Mouse (Mus musculus) midbrain, embryonic 11.5 days (tissue): ENCODE results near the gene Nav2. TPM values are rescaled to one million over a fixed set of nuclear protein-coding genes. Genes with fewer than 3 reads are reported as not detected.

ENCODE experiments used
- ATAC-seq: fragments of 200-750 bp; cut with Nextera tagmentation; 2 replicates; pipeline ENCODE4 v1.8.0; 2017; ENCODE audit warnings: moderate TSS enrichment, moderate library complexity; ENCODE audit not compliant: low FRiP score
- DNase-seq: peaks from one replicate; pipeline ENCODE4 v3.0.0; 2015; ENCODE audit warnings: low spot score; ENCODE audit errors: missing footprints
- H3K27ac ChIP-seq: fragments of 300-500 bp; sonication (generic); 2 replicates; pipeline ENCODE4 v1.5.1; 2014; ENCODE audit warnings: low read depth, low read length
- H3K27me3 ChIP-seq: fragments of 300-500 bp; sonication (generic); 2 replicates; pipeline ENCODE4 v1.6.1; 2014; ENCODE audit warnings: mild to moderate bottlenecking, low read length, moderate library complexity, mixed read lengths; ENCODE audit not compliant: control insufficient read depth, insufficient read depth
- H3K36me3 ChIP-seq: fragments of 300-500 bp; sonication (generic); 2 replicates; pipeline ENCODE4 v1.6.1; 2014; ENCODE audit warnings: mild to moderate bottlenecking, low read length, moderate library complexity, mixed read lengths; ENCODE audit not compliant: control insufficient read depth, insufficient read depth
- H3K4me1 ChIP-seq: fragments of 300-500 bp; sonication (generic); 2 replicates; pipeline ENCODE4 v1.6.1; 2014; ENCODE audit warnings: low read length; ENCODE audit not compliant: control insufficient read depth, insufficient read depth
- H3K4me2 ChIP-seq: fragments of 300-500 bp; sonication (generic); 2 replicates; pipeline ENCODE4 v1.6.1; 2014; ENCODE audit warnings: mild to moderate bottlenecking, moderate library complexity
- H3K4me3 ChIP-seq: fragments of 300-500 bp; sonication (generic); 2 replicates; pipeline ENCODE4 v1.5.1; 2014; ENCODE audit warnings: low read depth, low read length
- H3K9ac ChIP-seq: fragments of 300-500 bp; sonication (generic); 2 replicates; pipeline ENCODE4 v1.6.1; 2014; ENCODE audit warnings: low read length
- H3K9me3 ChIP-seq: fragments of 300-500 bp; sonication (generic); 2 replicates; pipeline ENCODE4 v1.6.1; 2016; ENCODE audit warnings: low read length; ENCODE audit not compliant: control insufficient read depth
- WGBS: fragments of 180-500 bp; shearing (Covaris S2); extraction: QIAGEN DNeasy Blood & Tissue Kit; methylation state at CpG from one replicate; pipeline ENCODE4 v1.1.7; 2014; 5-methylcytosine and 5-hydroxymethylcytosine counted together
- polyA plus RNA-seq: library from polyadenylated mRNA; unstranded; fragments of >200 nt; fragmentation: Nextera tagmentation; extraction: Ambion mirVana; gene quantifications from 2 replicates; pipeline ENCODE4 v1.2.1, GENCODE M21; 2014

Gene Nav2
- polyA plus RNA-seq, 1 experiment from 2014 or later: 15.9 TPM

DNA sequence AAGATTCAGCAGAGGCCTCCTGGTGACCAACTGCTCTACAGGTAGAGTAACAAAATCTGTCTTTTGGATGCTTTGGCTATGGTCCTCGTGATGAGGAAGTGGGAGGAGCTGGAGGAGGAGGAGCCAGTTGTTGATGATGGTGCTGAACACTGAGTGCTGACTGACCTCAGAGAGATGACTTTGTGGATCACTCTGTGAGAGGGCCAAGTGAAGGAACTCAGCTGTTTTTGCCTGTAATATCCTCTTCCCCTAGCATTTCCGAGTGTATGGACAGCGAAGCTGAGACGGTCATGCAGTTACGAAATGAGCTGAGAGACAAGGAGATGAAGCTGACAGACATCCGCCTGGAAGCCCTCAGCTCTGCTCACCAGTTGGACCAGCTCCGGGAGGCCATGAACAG lies 674.0 kb downstream of the Nav2 start:
- Histone ChIP-seq H3K27ac (no peak overlapping the region), H3K9me3 (no peaks in the 10 kb centered on the region), H3K9ac (no peak overlapping the region), H3K36me3 (no peaks in the 10 kb centered on the region; the same call in none of the 2 replicates), H3K27me3 (no peaks in the 10 kb centered on the region), H3K4me2 (no peak overlapping the region), H3K4me1 (no peaks in the 10 kb centered on the region), H3K4me3 (no peak overlapping the region)
- WGBS: 85% methylated on average over 7 of the region's 7 CpGs
- ATAC-seq (no peak), DNase-seq (no peak)

DNA sequence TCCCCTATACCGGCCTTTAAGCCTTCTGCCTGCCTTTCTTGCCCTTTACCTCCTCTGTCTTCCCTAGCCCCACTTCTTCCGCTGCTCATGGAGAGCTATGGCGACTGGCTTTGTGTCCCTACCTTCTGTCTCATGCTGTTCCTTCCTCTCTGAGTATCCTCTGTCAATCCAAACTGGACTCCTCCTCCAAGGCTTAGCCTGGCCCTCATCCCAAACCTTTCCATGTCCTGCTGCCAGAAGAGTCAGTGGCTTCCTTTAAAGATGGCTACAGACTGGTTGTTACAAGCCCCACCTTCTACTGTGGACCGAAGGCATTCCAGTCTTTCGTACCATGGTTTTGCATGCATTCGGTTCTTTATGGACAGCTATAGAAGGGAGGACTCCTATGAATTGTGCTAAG lies 674.7 kb downstream of the Nav2 start:
- ATAC-seq (no peak), DNase-seq (no peak)
- Histone ChIP-seq H3K4me3 (no peak overlapping the region), H3K27ac (no peak overlapping the region), H3K9me3 (no peaks in the 10 kb centered on the region), H3K4me2 (no peak overlapping the region), H3K36me3 (peaks cover 2% of the 10 kb centered on the region), H3K27me3 (no peaks in the 10 kb centered on the region), H3K9ac (no peak overlapping the region), H3K4me1 (no peaks in the 10 kb centered on the region)
- 92% methylated on average over 6 of the region's 6 CpGs for WGBS

DNA sequence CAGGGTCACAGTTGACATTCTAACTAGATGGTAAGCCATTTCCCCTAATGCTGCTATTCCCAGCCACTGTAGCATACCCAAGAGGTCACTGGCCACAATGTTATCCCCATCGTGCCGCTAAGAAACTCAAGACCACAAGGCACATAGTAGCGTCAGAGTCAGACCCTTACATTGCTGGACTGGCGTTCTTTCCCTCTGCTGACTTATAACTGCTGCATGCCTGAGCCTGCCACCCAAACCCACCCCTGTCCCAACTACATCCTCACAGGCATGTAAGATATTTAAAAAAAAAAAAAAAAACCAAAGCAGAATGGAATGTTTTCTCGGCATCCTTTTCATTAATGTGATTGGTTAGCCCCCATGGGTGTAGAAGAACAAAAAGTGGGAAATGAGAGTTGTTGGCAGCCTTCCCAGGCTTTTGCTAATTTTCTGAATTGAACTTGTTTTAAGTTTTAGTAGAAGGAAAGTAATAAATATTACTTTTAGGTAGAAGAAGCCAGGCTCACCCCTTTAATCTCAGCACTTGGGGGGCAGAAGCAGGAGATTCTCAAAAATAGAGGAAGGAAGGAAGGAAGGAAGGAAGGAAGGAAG lies 678.1 kb downstream of the Nav2 start:
- H3K9me3 ChIP-seq: no peaks in the 10 kb centered on the region
- H3K4me3 ChIP-seq: no peak overlapping the region
- H3K27ac ChIP-seq: no peak overlapping the region
- H3K36me3 ChIP-seq: peaks cover 2% of the 10 kb centered on the region
- ATAC-seq (no peak), DNase-seq (no peak)
- WGBS: 88% methylated on average over 5 of the region's 5 CpGs
- H3K4me2 ChIP-seq: no peak overlapping the region
- H3K27me3 ChIP-seq: no peaks in the 10 kb centered on the region
- H3K4me1 ChIP-seq: no peaks in the 10 kb centered on the region
- H3K9ac ChIP-seq: no peak overlapping the region

DNA sequence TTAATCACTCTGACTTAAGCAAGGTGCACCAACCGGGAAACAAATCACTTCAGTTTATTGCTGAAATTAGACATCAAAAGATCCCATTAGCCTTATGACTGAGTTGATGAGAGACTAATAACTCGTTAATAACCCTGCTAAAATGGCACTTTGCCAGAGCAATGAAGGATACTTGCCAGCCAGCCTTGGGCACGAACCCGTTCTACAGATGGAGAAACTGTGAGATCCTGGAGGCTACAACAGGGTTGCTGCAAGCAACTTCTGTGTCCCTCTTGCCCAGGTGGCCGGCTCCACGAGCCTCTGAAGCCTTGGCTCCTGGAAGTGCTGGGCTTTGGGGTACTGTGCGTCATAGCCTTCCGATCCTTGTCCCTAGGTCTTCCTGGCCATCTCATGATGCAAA lies 681.1 kb downstream of the Nav2 start:
- Histone ChIP-seq H3K4me2 (no peak overlapping the region), H3K27ac (no peak overlapping the region), H3K4me3 (no peak overlapping the region), H3K9ac (no peak overlapping the region), H3K27me3 (no peaks in the 10 kb centered on the region), H3K36me3 (peaks cover 5% of the 10 kb centered on the region; the same call in 1 of the 2 replicates), H3K9me3 (no peaks in the 10 kb centered on the region), H3K4me1 (no peaks in the 10 kb centered on the region)
- no peak for DNase-seq
- ATAC-seq: no peak
- WGBS: 94% methylated on average over 8 of the region's 8 CpGs

DNA sequence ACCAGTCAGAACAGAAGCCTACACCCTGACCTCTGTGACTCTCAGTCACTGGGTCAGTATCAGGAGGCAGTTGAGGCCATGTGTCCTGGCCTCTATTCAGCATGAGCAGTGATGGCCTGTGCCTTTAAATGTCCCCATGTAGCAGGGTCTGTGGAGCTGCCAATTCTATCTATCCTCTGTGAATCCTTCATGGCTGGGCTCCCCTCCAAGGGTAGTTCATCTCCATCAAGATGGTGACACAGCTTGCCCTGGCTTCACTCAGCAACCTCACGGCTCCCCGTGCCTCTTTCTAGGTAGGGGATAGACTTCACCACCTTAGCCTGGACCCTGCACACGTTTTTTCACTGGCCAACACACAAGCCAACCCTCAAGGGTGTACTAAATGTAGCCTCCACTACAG lies 689.3 kb downstream of the Nav2 start:
- H3K27me3 ChIP-seq: no peaks in the 10 kb centered on the region
- DNase-seq (no peak), ATAC-seq (no peak)
- no peaks in the 10 kb centered on the region for H3K4me1 ChIP-seq
- no peak overlapping the region for H3K9ac ChIP-seq
- no peak overlapping the region for H3K4me3 ChIP-seq
- H3K36me3 ChIP-seq: peaks cover 7% of the 10 kb centered on the region
- WGBS: 87% methylated on average over 3 of the region's 3 CpGs
- no peak overlapping the region for H3K4me2 ChIP-seq
- no peak overlapping the region for H3K27ac ChIP-seq
- H3K9me3 ChIP-seq: no peaks in the 10 kb centered on the region

DNA sequence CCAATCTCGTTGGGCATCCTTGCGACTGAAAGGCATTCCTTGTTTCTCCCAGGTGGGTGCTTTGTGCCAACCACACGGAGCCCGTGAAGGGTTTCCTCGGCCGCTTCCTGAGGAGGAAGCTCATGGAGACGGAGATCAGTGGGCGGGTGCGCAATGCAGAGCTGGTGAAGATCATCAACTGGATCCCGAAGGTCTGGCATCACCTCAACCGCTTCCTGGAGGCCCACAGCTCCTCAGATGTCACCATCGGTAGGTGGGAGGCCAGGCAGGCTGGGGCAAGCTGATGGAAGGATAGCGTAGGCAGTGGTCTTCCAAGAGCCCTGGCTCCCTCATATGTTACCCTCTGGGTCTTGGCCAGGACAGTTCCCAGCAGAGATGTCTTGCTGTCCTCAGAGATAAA lies 689.7 kb downstream of the Nav2 start:
- H3K27ac ChIP-seq: no peak overlapping the region
- no peaks in the 10 kb centered on the region for H3K9me3 ChIP-seq
- 94% methylated on average over 13 of the region's 13 CpGs for WGBS
- H3K4me3 ChIP-seq: no peak overlapping the region
- ATAC-seq (no peak), DNase-seq (no peak)
- H3K4me1 ChIP-seq: no peaks in the 10 kb centered on the region
- H3K4me2 ChIP-seq: no peak overlapping the region
- H3K27me3 ChIP-seq: no peaks in the 10 kb centered on the region
- no peak overlapping the region for H3K9ac ChIP-seq
- peaks cover 7% of the 10 kb centered on the region for H3K36me3 ChIP-seq

DNA sequence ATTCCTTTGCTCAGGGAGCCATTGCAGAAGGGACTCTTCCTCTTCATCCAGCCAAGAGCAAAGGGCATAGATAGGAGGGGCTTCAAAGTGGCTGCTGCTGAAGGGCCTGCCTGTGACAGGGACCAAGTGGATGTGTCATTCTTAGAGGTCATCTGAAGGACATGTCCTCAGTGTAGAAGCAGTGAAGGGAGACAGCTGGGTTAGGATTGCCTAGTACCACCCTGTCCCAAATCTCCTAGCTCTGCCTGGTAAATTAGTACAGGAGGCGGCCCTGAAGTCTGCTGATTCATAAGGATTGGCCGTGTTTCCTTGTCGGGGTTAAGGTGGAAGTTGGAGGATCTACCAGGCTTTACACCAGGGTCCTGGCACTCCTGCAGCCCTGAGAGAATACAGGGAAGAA lies 691.4 kb downstream of the Nav2 start:
- H3K36me3 ChIP-seq: peaks cover 1% of the 10 kb centered on the region
- WGBS: 94% methylated on average over 3 of the region's 3 CpGs

DNA sequence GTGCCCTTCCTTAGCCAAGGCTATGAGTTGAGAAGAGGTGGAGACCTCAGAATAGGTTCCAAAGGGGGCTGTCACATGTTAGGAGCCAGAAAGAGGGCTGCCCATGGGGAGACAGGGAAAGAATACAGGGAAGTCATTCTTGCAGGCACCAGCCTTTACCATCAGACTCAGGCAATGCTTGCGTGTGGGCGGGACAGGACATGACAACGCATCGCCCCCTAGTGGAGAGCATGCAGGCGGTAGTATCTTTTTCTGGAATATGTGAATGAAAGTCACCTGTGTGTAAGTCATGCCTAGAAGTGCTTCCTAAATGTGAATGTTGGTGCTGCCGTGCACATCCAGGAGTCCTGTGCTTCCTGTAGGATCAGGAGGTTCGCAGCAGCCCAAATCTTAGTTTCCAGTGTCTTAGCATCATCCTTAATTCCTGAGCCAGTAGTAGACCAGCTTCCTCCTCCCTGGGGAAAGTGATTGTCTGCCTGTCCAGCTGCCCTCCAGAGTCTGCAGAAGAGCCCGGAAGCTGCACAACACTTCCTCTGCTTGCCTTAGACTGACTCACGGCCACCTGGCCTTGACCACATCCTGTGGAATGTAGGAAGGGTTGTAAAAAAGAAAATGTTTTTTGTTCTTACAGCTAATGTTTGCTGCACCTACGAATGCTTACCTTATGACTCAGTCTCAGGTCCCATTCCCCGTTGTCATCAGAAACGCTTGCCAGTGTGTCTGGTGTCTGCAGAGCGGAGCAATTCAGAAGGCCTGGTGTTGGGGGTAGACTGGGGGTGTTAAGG lies 692.9 kb downstream of the Nav2 start:
- ATAC-seq (peak; percentile 68; the same call in 1 of the 2 replicates), DNase-seq (peak; percentile 90)
- no peak overlapping the region for H3K4me3 ChIP-seq
- H3K36me3 ChIP-seq: no peaks in the 10 kb centered on the region; the same call in 1 of the 2 replicates
- no peak overlapping the region for H3K27ac ChIP-seq
- H3K9me3 ChIP-seq: no peaks in the 10 kb centered on the region
- H3K4me2 ChIP-seq: no peak overlapping the region
- no peaks in the 10 kb centered on the region for H3K4me1 ChIP-seq
- H3K9ac ChIP-seq: no peak overlapping the region
- H3K27me3 ChIP-seq: no peaks in the 10 kb centered on the region
- 60% methylated on average over 13 of the region's 13 CpGs for WGBS

More for the DNA sequence above, 691.4 kb downstream of the Nav2 start:
- DNase-seq (no peak), ATAC-seq (no peak)
- H3K4me2 ChIP-seq: no peak overlapping the region
- no peaks in the 10 kb centered on the region for H3K4me1 ChIP-seq
- H3K4me3 ChIP-seq: no peak overlapping the region
- H3K27me3 ChIP-seq: no peaks in the 10 kb centered on the region
- H3K9ac ChIP-seq: no peak overlapping the region
- no peak overlapping the region for H3K27ac ChIP-seq
- H3K9me3 ChIP-seq: no peaks in the 10 kb centered on the region

DNA sequence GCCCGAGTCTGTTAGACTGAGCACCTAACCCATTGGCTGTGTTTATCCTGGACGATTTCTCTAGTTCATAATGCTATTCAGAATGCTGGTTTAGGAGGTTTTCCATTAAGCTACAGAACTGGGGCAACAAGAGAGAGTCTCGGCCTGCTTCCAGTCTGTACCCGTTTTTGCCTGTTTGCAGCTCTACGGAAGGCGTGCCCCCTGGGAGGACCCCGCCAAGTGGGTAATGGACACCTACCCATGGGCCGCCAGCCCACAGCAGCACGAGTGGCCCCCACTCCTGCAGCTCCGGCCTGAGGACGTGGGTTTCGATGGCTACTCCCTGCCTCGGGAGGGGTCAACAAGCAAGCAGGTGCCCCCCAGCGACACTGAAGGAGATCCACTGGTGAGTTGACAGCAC lies 695.7 kb downstream of the Nav2 start:
- Histone ChIP-seq H3K9me3 (no peaks in the 10 kb centered on the region), H3K27ac (no peak overlapping the region), H3K9ac (no peak overlapping the region), H3K36me3 (no peaks in the 10 kb centered on the region; the same call in 1 of the 2 replicates), H3K4me2 (no peak overlapping the region), H3K27me3 (no peaks in the 10 kb centered on the region), H3K4me1 (no peaks in the 10 kb centered on the region), H3K4me3 (no peak overlapping the region)
- DNase-seq (no peak), ATAC-seq (no peak)
- 93% methylated on average over 14 of the region's 14 CpGs for WGBS
